Mouse (Mus musculus): ENCODE measurements at regions not wholly inside any gene's neighbourhood (a gene's known extent, or its start where the extent isn't known, plus 50 kb on each side); places are given as distances from the start of the nearest gene placed in this dataset.
A peak's percentile ranks its signal among the peaks of the same experiment; 100 is the strongest.
"Not testable (repeated sequence)": the region's sequence is repeated elsewhere in the genome, so short reads cannot be mapped to it uniquely, and the experiment has no call there.

DNA sequence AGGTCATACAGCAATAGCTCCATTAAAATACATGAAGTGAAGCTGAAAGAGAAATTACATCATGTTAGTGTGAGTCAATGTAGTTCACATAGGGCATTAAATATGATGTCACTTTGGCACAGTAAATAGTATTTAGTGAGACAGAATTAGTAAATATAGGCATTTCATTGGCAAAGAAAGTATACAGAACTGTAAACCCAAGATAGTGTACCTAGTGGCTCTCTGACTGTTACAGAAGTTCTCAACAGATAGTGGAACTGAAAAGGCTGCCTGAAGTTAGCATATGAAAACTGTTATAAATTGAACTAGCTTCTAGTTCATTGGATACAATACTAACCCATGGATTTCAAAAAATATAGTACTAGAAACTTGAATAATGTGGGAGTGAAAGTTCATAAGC is 1642.1 kb upstream of the Cdh6 start:
- DNase-seq, result no peak

DNA sequence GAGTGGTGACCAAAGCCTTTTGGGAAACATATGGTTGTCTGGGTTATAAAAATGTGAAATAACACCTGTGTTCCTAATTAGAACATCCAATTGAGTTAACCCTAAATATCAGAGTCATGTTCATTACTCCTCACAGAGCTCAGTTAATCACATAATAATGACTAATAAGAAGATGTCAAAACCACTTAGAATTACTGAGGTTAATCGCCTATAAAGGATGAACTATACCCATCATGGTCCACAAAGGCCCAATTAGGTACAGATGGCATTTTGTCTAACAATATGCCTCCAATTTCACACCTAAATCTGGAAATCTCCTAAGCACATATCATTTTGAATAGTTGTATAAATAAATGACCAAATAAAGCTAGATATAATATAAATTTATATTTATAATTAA is 1633.4 kb upstream of the Cdh6 start:
- DNase-seq, result peak in 1 of 2 experiments; percentile 6

DNA sequence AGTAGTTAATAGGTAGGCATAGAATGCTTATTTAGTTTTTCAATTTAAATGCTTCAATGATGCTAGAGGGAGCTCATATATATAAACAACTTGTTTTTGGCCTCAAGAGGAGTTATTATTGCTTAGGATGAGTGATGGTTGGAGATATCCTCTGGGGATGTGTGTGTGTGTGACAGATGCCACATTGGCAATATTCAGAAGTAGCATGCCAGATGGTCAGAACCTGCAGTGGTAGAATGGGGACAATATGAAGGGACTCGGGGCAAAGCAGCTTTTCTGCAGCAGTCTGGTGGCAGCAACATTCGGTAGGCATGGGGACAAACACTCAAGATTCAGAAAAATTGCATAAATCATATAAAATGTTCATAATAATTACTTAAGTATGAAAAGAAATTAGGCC is 1621.7 kb upstream of the Cdh6 start:
- DNase-seq, result peak; percentile 70 to 73

DNA sequence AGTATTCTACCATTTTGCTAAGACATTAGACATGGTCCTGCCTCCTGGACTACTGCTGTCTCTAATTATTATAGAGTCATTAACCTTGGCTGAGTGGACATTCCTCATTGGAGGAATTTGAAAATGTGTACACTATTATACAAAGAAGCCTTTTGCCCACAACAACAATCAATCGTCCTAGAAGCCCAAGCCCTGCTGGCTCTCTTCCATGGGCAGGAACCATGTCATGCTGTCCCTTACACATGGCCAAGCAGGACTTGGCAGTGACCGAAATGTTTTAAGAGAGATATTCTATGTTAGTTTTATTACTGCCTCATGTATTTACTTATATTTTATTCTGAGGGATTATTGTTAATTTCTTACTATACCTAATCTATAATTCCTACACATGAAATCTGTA is 1607.3 kb upstream of the Cdh6 start:
- peak; percentile 62 to 71 for DNase-seq

DNA sequence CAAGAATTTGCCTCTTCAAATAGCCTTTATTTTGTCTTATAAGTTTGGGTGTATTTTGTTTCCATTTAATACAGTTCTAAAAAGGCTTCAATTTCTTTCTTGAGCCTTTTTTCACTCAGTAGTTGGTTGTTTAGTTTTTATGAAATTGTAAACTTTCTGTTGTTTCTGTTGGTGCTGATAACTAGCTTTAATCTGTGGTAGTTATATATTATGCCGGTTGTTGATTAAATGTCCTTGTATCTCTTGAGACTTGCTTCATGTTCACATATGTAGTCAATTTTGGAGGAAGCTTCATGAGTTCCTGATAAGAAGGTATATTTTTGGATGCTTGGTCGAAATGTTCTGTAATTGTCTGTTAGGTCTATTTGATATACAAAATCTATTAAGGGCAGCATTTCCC is 1568.3 kb upstream of the Cdh6 start:
- DNase-seq, result no peak

DNA sequence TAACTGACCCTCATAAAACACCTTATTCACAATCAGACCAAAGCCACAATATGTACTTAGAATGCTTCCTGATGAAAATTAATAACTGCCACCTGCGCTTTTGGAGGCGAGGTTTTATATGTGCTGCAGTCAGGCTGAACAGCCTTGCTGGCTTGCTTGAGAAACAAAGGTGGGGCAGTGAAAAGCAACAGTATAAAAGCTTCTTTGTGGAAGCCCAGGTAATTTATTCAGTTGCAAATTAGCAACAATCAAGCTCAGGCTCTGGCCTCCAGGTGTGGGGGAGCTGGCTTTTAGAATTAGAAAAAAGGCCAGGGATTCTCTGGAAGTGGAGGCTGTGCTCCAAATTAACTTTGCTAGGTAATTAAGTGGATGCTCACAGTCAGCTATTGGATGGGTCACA is 1524.5 kb upstream of the Cdh6 start:
- DNase-seq, result not testable (repeated sequence)

DNA sequence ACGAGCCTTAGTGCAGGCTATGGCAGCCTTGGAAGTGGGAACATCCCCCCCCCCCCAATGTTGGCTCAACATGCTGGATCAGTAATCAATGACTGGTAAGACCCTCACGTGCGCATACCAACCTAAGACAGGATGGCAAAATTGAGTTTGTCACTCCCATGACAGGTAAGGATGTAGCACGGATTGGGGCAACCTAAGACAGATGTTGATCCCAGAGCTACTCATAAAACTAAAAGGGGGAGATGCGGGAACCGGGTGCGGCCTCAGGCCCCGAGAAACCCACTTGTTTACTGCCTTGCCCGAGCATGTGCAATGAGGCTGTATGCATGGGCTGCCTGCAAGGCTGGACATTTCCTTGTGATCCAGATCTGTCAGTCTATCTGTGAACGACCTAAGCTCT is 1523.0 kb upstream of the Cdh6 start:
- no peak for DNase-seq

DNA sequence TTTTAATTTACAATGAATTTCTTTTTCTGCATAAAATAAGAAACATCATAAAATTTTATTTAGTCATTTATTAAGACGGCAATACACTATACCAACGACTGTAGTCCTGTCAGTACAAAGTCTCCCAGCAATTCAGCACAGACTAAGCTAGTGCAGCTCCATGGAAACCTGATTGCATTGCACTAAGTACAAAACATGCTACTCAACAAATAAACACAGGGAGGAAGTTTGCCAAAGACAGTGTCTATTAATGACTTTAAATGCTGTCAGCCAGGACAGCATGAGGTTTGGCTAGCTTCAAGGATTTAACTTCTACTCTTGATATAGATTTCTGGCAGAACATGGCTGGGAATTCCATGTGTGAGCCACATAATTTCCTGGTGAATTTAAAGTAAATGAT is 1515.7 kb upstream of the Cdh6 start:
- DNase-seq, result peak in 1 of 2 experiments; percentile 3

DNA sequence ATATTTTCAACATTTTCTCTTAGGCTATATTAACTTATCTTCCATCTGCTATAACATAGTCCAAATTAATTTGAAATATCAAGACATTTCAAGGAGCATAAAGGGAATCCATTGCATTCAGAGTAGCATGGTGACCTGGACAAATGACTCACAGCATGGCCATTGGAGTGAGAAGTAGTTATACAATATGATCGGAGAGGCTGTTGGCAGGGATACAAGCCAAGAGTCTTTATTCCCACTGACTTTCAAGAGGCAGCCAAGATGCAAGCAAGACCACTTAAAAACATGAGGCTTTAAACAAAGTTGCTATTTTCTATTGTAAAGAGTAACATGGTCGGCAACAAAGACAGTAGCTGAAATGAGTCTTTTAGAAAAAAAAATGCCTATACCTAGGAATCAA is 1468.8 kb upstream of the Cdh6 start:
- DNase-seq, result peak; percentile 37 to 51

DNA sequence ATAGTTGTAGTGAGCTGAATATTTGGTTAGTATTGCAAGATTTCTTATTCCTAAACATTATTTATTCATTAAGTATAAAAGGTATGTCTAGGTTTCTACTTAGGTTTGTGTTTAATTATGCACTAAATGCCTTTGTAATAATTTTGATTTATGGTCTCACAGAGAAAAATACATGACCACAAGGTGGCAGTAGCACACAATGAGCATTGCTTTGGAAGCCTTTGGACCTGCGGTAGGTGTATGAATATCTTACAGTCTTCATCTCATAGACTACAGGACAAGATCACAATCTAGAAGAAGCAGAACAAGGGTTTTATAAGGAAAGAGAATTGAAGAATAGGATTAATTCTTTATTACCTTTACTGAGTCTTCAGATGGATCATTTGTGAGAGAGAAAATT is 1455.0 kb upstream of the Cdh6 start:
- peak; percentile 77 to 86 for DNase-seq

DNA sequence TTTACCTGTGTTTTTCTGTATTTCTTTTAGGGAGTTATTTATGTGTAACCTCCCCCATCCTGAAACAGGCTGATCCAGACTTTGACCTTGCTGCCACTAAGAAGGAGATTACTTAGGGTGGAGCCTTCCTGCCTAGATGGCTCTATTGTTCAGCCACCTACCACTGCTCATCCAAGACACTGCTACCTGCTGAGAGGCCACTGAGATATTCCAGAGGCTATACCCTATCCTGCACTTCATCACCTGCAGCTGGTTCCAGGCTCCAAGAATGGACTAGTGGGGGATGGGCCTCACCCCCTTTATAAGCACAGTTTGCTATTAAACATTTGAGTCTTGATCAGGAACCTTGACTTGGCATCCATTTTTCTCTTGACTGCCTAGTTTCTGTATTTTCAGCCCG is 1433.2 kb upstream of the Cdh6 start:
- DNase-seq, result no peak

Measured in cerebellum, postnatal 10 days (tissue).